ENCODE assay signal across 8 mouse cellular contexts in the genomic region with DNA sequence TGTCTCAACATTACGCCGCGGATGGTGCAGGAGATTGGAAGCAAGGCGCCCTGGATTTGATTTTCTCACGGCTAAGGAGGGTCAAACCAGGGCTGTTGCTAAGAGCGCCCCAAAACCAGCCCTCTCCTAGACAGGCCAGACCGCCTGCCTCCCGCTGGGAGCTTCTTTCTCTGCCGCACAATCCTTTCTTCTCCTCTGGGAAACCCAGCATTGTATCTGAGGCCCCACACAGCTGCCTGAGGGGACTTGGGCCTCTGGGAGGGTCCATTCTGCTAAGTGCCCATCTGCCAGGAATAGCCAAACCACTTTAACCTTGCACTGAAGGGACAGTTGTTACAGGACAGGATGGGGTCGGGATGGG. TPM values are rescaled to one million over a fixed set of nuclear protein-coding genes. Genes with fewer than 3 reads are reported as not detected.
DNase-seq lines count a peak whose midpoint lies in the region; ATAC-seq and TF ChIP-seq lines count a peak whose summit lies in the region.

No protein-coding gene starts in this region.

- H3K4me2 ChIP-seq in embryonic facial prominence, embryonic 14.5 days (ENCODE audit: low read depth, low read length), result peak overlapping the region; percentile 77
- peak overlapping the region; percentile 91 for H3K4me2 ChIP-seq in limb, embryonic 13.5 days (replicated peaks)

- peak; percentile 78 for DNase-seq in heart, adult 11 months
- DNase-seq in heart, postnatal 14 days, result no peak
- peak; percentile 49 for DNase-seq in embryonic facial prominence, embryonic 14.5 days (ENCODE audit: low spot score)

- H3K36me3 ChIP-seq in ES-Bruce4 (ENCODE audit: control insufficient read depth, insufficient read depth, low read length, poor library complexity, severe bottlenecking), result no peaks in the 10 kb centered on the region
- H3K36me3 ChIP-seq in embryonic facial prominence, embryonic 14.5 days (ENCODE audit: control insufficient read depth, insufficient read depth, low read length), result peaks cover 17% of the 10 kb centered on the region; the same call in 1 of the 2 replicates
- peaks cover 28% of the 10 kb centered on the region for H3K36me3 ChIP-seq in limb, embryonic 13.5 days
- no peaks in the 10 kb centered on the region for H3K36me3 ChIP-seq in small intestine, adult 2 months (ENCODE audit: control insufficient read depth, insufficient read depth, low read length)

- peak overlapping the region; percentile 7; the same call in 1 of the 2 replicates for H3K27ac ChIP-seq in ES-Bruce4 (ENCODE audit: insufficient read depth, low read length)
- no peak overlapping the region; the same call in 1 of the 2 replicates for H3K27ac ChIP-seq in embryonic facial prominence, embryonic 14.5 days (replicated peaks; ENCODE audit: low read depth, low read length)
- H3K27ac ChIP-seq in limb, embryonic 13.5 days, result no peak overlapping the region
- no peak overlapping the region for H3K27ac ChIP-seq in small intestine, adult 2 months (ENCODE audit: insufficient read depth, low read depth, low read length)

- peak overlapping the region; percentile 51 for H3K9ac ChIP-seq in ES-Bruce4 (ENCODE audit: low read depth, poor library complexity, severe bottlenecking)
- peak overlapping the region; percentile 70 for H3K9ac ChIP-seq in embryonic facial prominence, embryonic 14.5 days (ENCODE audit: low read depth, low read length)
- peak overlapping the region; percentile 75 for H3K9ac ChIP-seq in limb, embryonic 13.5 days

- intact Hi-C loops in heart, postnatal 14 days (cut with DNase I), result no loop called here

- TF ChIP-seq CTCF in ES-Bruce4 (IDR thresholded peaks at IDR 0.05; ENCODE audit: low read depth, low read length), result no peak
- no peak for TF ChIP-seq CTCF in small intestine, adult 2 months (IDR thresholded peaks at IDR 0.05; ENCODE audit: extremely low read depth, insufficient read length, insufficient replicate concordance, low read depth, low read length)

- H3K4me1 ChIP-seq in ES-Bruce4 (ENCODE audit: control insufficient read depth, insufficient read depth, low read length), result no peaks in the 10 kb centered on the region
- peaks cover 12% of the 10 kb centered on the region for H3K4me1 ChIP-seq in embryonic facial prominence, embryonic 14.5 days (ENCODE audit: control insufficient read depth, insufficient read depth, low read length)
- peaks cover 23% of the 10 kb centered on the region for H3K4me1 ChIP-seq in limb, embryonic 13.5 days
- peaks cover 11% of the 10 kb centered on the region; the same call in 1 of the 2 replicates for H3K4me1 ChIP-seq in small intestine, adult 2 months (ENCODE audit: control insufficient read depth, insufficient read depth, insufficient read length, low read length)

- H3K4me3 ChIP-seq in ES-Bruce4 (ENCODE audit: low read depth, low read length), result peak overlapping the region; percentile 74
- H3K4me3 ChIP-seq in embryonic facial prominence, embryonic 14.5 days (ENCODE audit: low read depth, low read length), result peak overlapping the region; percentile 55
- peak overlapping the region; percentile 59 for H3K4me3 ChIP-seq in limb, embryonic 13.5 days
- peak overlapping the region; percentile 60 for H3K4me3 ChIP-seq in small intestine, adult 2 months (ENCODE audit: low read depth, low read length)

- peak; percentile 83 for TF ChIP-seq EP300 in ES-Bruce4 (IDR thresholded peaks at IDR 0.05; ENCODE audit: insufficient read depth, low read depth, low read length)

- H3K27me3 ChIP-seq in ES-Bruce4 (ENCODE audit: control insufficient read depth, insufficient read depth, low read length, poor library complexity, severe bottlenecking), result no peaks in the 10 kb centered on the region
- no peaks in the 10 kb centered on the region for H3K27me3 ChIP-seq in embryonic facial prominence, embryonic 14.5 days (replicated peaks; ENCODE audit: control insufficient read depth, insufficient read depth, low read length)
- no peaks in the 10 kb centered on the region for H3K27me3 ChIP-seq in limb, embryonic 13.5 days
- no peaks in the 10 kb centered on the region; the same call in 1 of the 2 replicates for H3K27me3 ChIP-seq in small intestine, adult 2 months (ENCODE audit: control insufficient read depth, insufficient read depth, low read length)

- peak; percentile 75 for ATAC-seq in embryonic facial prominence, embryonic 14.5 days (ENCODE audit: low read depth)
- peak; percentile 60; the same call in 1 of the 2 replicates for ATAC-seq in limb, embryonic 13.5 days (ENCODE audit: low FRiP score, low read depth)
- ATAC-seq in megakaryocyte progenitor cell, adult 5-6 weeks (replicated peaks; ENCODE audit: poor library complexity), result no peak
- ATAC-seq in inflammation-experienced regulatory T-cells, adult 6 months, result no peak

- WGBS in embryonic facial prominence, embryonic 14.5 days, result under 1% methylated on average over 10 of the region's 10 CpGs
- WGBS in limb, embryonic 13.5 days, result 3% methylated on average over 10 of the region's 10 CpGs
- WGBS in small intestine, adult 2 months, result 8% methylated on average over 10 of the region's 10 CpGs

- no peak for TF ChIP-seq POLR2A in ES-Bruce4 (IDR thresholded peaks at IDR 0.05; ENCODE audit: insufficient read depth, low read length)
- TF ChIP-seq POLR2A in small intestine, adult 2 months (IDR thresholded peaks at IDR 0.05; ENCODE audit: low read depth, low read length), result no peak

- H3K9me3 ChIP-seq in ES-Bruce4 (replicated peaks; ENCODE audit: control insufficient read depth, insufficient read depth, low read length, poor library complexity, severe bottlenecking), result no peaks in the 10 kb centered on the region
- no peaks in the 10 kb centered on the region for H3K9me3 ChIP-seq in embryonic facial prominence, embryonic 14.5 days (ENCODE audit: control insufficient read depth, low read length)
- H3K9me3 ChIP-seq in limb, embryonic 13.5 days, result no peaks in the 10 kb centered on the region

RNA-seq across cellular contexts. Expression of a gene that starts 0.3 kb away (rescaled TPM):
- total RNA-seq in heart, postnatal 14 days (2021), result under 1 TPM; 0.38 to 0.54 TPM
- polyA plus RNA-seq in ES-Bruce4 (2011; ENCODE audit: insufficient read depth, insufficient read length, low read depth, missing spikeins), result 3.7 and 4.9 TPM in 2 replicates
- polyA plus RNA-seq in embryonic facial prominence, embryonic 14.5 days (2014; fragmentation: Nextera tagmentation; extraction: Ambion mirVana), result 26.0 and 30.6 TPM in 2 replicates
- 18.2 and 21.4 TPM in 2 replicates for polyA plus RNA-seq in limb, embryonic 13.5 days (2015; fragmentation: Nextera tagmentation; extraction: Ambion mirVana)
- 0.55 and 0.63 TPM in 2 replicates for polyA plus RNA-seq in small intestine, adult 2 months (2012; rRNA removed)
- not detected in 2 replicates for total RNA-seq in megakaryocyte progenitor cell, adult 5-6 weeks (2015)
- not detected in 2 replicates for total RNA-seq in megakaryocyte progenitor cell, adult 5-6 weeks (2017)
- 1 to 10 TPM in 1 of 3 experiments, under 1 TPM in 1, not detected in 1; 0.55 to 1.1 TPM for polyA plus RNA-seq in inflammation-experienced regulatory T-cells, adult 6 months (2017; shearing (Covaris generic))

RNA-seq across cellular contexts. Expression of a gene that starts 18.0 kb away (rescaled TPM):
- 10 to 100 TPM; 17.3 to 18.9 TPM for total RNA-seq in heart, postnatal 14 days (2021)
- polyA plus RNA-seq in ES-Bruce4 (2011; ENCODE audit: insufficient read depth, insufficient read length, low read depth, missing spikeins), result 24.1 and 25.9 TPM in 2 replicates
- 27.4 and 34.6 TPM in 2 replicates for polyA plus RNA-seq in embryonic facial prominence, embryonic 14.5 days (2014; fragmentation: Nextera tagmentation; extraction: Ambion mirVana)
- 37.1 and 42.3 TPM in 2 replicates for polyA plus RNA-seq in limb, embryonic 13.5 days (2015; fragmentation: Nextera tagmentation; extraction: Ambion mirVana)
- polyA plus RNA-seq in small intestine, adult 2 months (2012; rRNA removed), result 1.1 and 2.4 TPM in 2 replicates
- total RNA-seq in megakaryocyte progenitor cell, adult 5-6 weeks (2015), result 22.5 and 25.0 TPM in 2 replicates
- total RNA-seq in megakaryocyte progenitor cell, adult 5-6 weeks (2017), result 18.2 and 27.4 TPM in 2 replicates
- polyA plus RNA-seq in inflammation-experienced regulatory T-cells, adult 6 months (2017; shearing (Covaris generic)), result 10 to 100 TPM; 22.7 to 25.9 (median 24.1) TPM

RNA-seq across cellular contexts. Expression of a gene that starts 31.3 kb away (rescaled TPM):
- total RNA-seq in heart, postnatal 14 days (2021), result not detected
- polyA plus RNA-seq in ES-Bruce4 (2011; ENCODE audit: insufficient read depth, insufficient read length, low read depth, missing spikeins), result not detected in 2 replicates
- not detected in 2 replicates for polyA plus RNA-seq in embryonic facial prominence, embryonic 14.5 days (2014; fragmentation: Nextera tagmentation; extraction: Ambion mirVana)
- 0.09 and 0.24 TPM in 2 replicates for polyA plus RNA-seq in limb, embryonic 13.5 days (2015; fragmentation: Nextera tagmentation; extraction: Ambion mirVana)
- polyA plus RNA-seq in small intestine, adult 2 months (2012; rRNA removed), result 0.10 and 0.20 TPM in 2 replicates
- 0.46 and 0.74 TPM in 2 replicates for total RNA-seq in megakaryocyte progenitor cell, adult 5-6 weeks (2015)
- 0.12 and 0.81 TPM in 2 replicates for total RNA-seq in megakaryocyte progenitor cell, adult 5-6 weeks (2017)
- polyA plus RNA-seq in inflammation-experienced regulatory T-cells, adult 6 months (2017; shearing (Covaris generic)), result not detected

Comparison
In these comparisons a context has a peak if more than half of its experiments do, and no peak if none do; other contexts are left out.
1. DNase-seq: peak in heart, adult 11 months (single experiment) and embryonic facial prominence, embryonic 14.5 days (single experiment); none in heart, postnatal 14 days (0 of 2).
2. ATAC-seq: peak in embryonic facial prominence, embryonic 14.5 days (single experiment) and limb, embryonic 13.5 days (single experiment); none in megakaryocyte progenitor cell, adult 5-6 weeks (single experiment) and inflammation-experienced regulatory T-cells, adult 6 months (single experiment).
3. Peak in every context shown above with its lines, with median percentiles within 50 percentile points of each other: H3K4me3 ChIP-seq and H3K9ac ChIP-seq.